Mouse (Mus musculus) liver, adult 2 months (tissue): ENCODE measurements around the gene Tpt1. TPM values are rescaled to one million over a fixed set of nuclear protein-coding genes. Genes with fewer than 3 reads are reported as not detected.
"Not testable (repeated sequence)": the region's sequence is repeated elsewhere in the genome, so short reads cannot be mapped to it uniquely, and the experiment has no call there.

Experiments used
- DNase-seq: peaks from one replicate; pipeline ENCODE4 v3.0.0-alpha.2; 2011; ENCODE audit warnings: low read depth, low spot score; ENCODE audit errors: extremely low read depth
- H3K27ac ChIP-seq: fragments of 200-500 bp; replicated peaks from 2 replicates; pipeline ENCODE4 v1.5.1; 2012; ENCODE audit warnings: low read depth, mild to moderate bottlenecking, control low read depth, inconsistent platforms, low read length; ENCODE audit not compliant: insufficient read depth
- H3K27me3 ChIP-seq: fragments of 200-500 bp; 2 replicates; pipeline ENCODE4 v1.6.1; 2012; ENCODE audit warnings: mild to moderate bottlenecking, moderate library complexity, low read length, inconsistent platforms; ENCODE audit not compliant: control insufficient read depth, insufficient read depth
- H3K36me3 ChIP-seq: fragments of 200-500 bp; 2 replicates; pipeline ENCODE4 v1.6.1; 2012; ENCODE audit warnings: low read length, inconsistent platforms; ENCODE audit not compliant: control insufficient read depth, insufficient read depth
- H3K4me1 ChIP-seq: fragments of 200-500 bp; 2 replicates; pipeline ENCODE4 v1.6.1; 2011; ENCODE audit warnings: low read length; ENCODE audit not compliant: control insufficient read depth, insufficient read depth
- H3K4me3 ChIP-seq: fragments of 200-500 bp; 2 replicates; pipeline ENCODE4 v1.5.1; 2011; ENCODE audit warnings: low read depth, mild to moderate bottlenecking, control low read depth, low read length, moderate library complexity; ENCODE audit not compliant: insufficient read depth
- H3K79me2 ChIP-seq: fragments of 200-500 bp; 2 replicates; pipeline ENCODE4 v1.6.1; 2012; ENCODE audit warnings: inconsistent platforms, mild to moderate bottlenecking, low read length, moderate library complexity; ENCODE audit not compliant: control insufficient read depth, insufficient read depth
- H3K9ac ChIP-seq: fragments of 200-500 bp; 2 replicates; pipeline ENCODE4 v1.6.1; 2012; ENCODE audit warnings: low read depth, mild to moderate bottlenecking, control low read depth, inconsistent platforms, low read length
- CTCF ChIP-seq: fragments of 200-500 bp; IDR thresholded peaks from 2 replicates; pipeline ENCODE4 v1.5.1; 2011; ENCODE audit warnings: low read depth, low read length, control low read depth
- POLR2A ChIP-seq: fragments of 200-500 bp; IDR thresholded peaks from 2 replicates; pipeline ENCODE4 v1.6.1; 2011; ENCODE audit warnings: low read length, control low read depth; ENCODE audit not compliant: insufficient read depth; ENCODE audit errors: extremely low read depth
- WGBS: fragments of 180-500 bp; shearing (Covaris S2); methylation state at CpG from one replicate; pipeline ENCODE4 v1.1.7; 2018; 5-methylcytosine and 5-hydroxymethylcytosine counted together
- polyA plus RNA-seq: library from polyadenylated mRNA; depleted of rRNA; stranded (reverse); fragments of >200 nt; gene quantifications from 2 replicates; pipeline ENCODE4 v1.2.3, GENCODE M21; 2012
- total RNA-seq: library from RNA; depleted of rRNA; stranded (reverse); fragments of >200 nt; gene quantifications from 2 replicates; pipeline ENCODE4 v1.2.3, GENCODE M21; 2014

The Tpt1 gene
- total and polyA plus RNA-seq, 2 experiments: 1,392 to 1,429 TPM

DNA sequence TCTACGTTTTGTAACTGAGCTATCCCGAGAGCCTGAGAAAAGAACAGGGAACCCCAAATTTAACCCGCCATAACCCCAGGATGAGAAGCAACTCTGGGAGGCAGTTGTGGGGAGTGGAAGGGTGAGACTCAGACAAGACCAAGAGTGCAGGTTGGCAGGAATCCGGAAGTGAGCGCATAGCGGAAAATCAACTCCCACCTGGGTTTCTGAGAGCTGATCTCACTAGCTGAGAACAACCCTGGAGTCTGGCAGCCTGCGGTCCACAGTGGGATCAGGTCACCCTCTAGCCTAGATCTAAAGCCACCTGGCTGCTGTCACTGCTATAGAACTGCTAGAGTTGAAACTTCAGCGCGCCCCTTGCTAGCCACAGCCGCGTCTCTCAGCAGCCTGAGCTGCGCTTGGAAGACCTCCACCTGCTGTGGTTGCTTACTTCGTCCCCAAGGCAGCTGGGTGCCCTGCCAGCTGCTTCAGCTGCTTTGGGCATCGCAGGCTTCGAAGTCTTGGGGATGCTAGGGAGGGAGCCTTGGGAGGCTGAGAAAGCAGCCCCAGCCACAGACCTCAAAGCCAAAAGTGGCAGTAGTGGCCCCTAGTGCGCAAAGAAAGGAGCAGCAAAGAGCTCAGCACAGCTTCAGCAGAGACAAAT, 10.0 kb upstream of the Tpt1 start:
- Histone ChIP-seq H3K4me1 (peaks cover 14% of the 10 kb centered on the region), H3K27me3 (no peaks in the 10 kb centered on the region), H3K79me2 (no peaks in the 10 kb centered on the region), H3K36me3 (no peaks in the 10 kb centered on the region), H3K27ac (peak overlapping the region; percentile 93), H3K9ac (peak overlapping the region; percentile 77), H3K4me3 (peak overlapping the region; percentile 54)
- TF ChIP-seq CTCF: peak; percentile 42
- TF ChIP-seq POLR2A: no peak
- under 1% methylated on average over 16 of the region's 16 CpGs for WGBS
- no peak for DNase-seq

GRCm38 (mm10) chr14:75836579-75836978, 8.3 kb upstream of the Tpt1 start:
- 88% methylated on average over 3 of the region's 3 CpGs for WGBS
- no peak overlapping the region for H3K27ac ChIP-seq
- H3K36me3 ChIP-seq: no peaks in the 10 kb centered on the region
- no peak for DNase-seq
- H3K4me1 ChIP-seq: peaks cover 14% of the 10 kb centered on the region
- TF ChIP-seq POLR2A (no peak), CTCF (no peak)
- no peaks in the 10 kb centered on the region for H3K79me2 ChIP-seq
- no peak overlapping the region for H3K4me3 ChIP-seq
- H3K27me3 ChIP-seq: no peaks in the 10 kb centered on the region
- H3K9ac ChIP-seq: no peak overlapping the region

- DNase-seq: no peak
- H3K27me3 ChIP-seq: no peaks in the 10 kb centered on the region
- 46% methylated on average over 10 of the region's 10 CpGs for WGBS
- no peak overlapping the region for H3K9ac ChIP-seq
- H3K4me3 ChIP-seq: no peak overlapping the region
- no peaks in the 10 kb centered on the region for H3K79me2 ChIP-seq
- H3K27ac ChIP-seq: no peak overlapping the region
- H3K36me3 ChIP-seq: no peaks in the 10 kb centered on the region
- TF ChIP-seq CTCF: no peak
- TF ChIP-seq POLR2A: no peak
- H3K4me1 ChIP-seq: peaks cover 18% of the 10 kb centered on the region
These were observed 7.6 kb upstream of the Tpt1 start for GRCm38 (mm10) chr14:75837048-75837916.

DNA sequence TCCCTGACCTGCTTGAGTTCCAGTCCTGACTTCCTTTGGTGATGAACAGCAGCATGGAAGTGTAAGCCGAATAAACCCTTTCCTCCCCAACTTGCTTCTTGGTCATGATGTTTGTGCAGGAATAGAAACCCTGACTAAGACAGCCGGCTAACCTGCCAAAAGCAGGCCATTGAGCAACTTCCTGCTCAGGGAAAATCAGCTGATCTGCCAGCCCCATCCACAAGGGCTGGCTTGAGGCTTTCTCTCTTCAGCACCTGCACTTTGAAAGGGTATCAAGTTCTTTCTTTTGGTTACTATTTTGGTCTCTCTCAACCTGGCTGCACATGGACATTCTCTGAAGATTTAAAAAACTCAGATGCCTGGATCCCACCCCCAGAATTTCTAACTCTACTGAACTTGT, 3.1 kb upstream of the Tpt1 start:
- Histone ChIP-seq H3K27ac (peak overlapping the region; percentile 4), H3K4me1 (peaks cover 12% of the 10 kb centered on the region)
- H3K9ac ChIP-seq, H3K79me2 ChIP-seq, H3K4me3 ChIP-seq, H3K27me3 ChIP-seq, H3K36me3 ChIP-seq: not testable (repeated sequence)
- DNase-seq: peak; percentile 77
- 19% methylated on average over 2 of the region's 2 CpGs for WGBS

DNA sequence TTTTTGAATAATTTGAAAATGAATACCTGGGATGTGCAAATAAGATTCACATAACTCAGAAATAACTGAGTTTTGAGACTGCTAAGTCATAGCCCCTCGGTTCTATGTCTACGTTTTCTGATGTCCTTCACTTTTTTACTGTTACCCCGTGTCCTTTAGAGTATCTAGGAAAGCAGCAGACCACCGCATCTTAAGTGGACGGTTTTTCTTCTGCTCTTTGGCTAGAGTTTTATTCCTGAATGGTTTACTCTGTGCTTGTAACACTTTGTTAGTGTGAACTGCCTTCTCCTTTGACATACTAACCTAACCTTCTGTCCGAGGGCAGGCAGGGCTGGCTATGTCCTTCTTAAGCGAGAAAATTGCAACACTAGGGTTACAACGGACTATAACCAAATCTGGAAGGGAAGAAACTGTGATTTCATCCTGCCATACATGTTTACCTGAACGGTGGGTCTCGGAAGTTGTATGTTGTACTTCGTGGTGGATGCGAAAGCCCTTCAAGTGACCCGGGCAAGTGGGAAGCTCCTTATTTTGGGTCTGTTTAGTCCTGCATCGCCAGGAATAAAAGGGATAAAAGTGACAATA, 690 bp upstream of the Tpt1 start:
- Histone ChIP-seq H3K27me3 (no peaks in the 10 kb centered on the region), H3K4me3 (peak overlapping the region; percentile 88), H3K27ac (peak overlapping the region; percentile 99), H3K36me3 (peaks cover 28% of the 10 kb centered on the region), H3K9ac (peak overlapping the region; percentile 91), H3K4me1 (peaks cover 16% of the 10 kb centered on the region), H3K79me2 (no peaks in the 10 kb centered on the region)
- TF ChIP-seq POLR2A: no peak
- no peak for TF ChIP-seq CTCF
- WGBS: 3% methylated on average over 14 of the region's 14 CpGs
- peak; percentile 84 for DNase-seq

GRCm38 (mm10) chr14:75845698-75846115, 814 bp downstream of the Tpt1 start:
- peak overlapping the region; percentile 89 for H3K4me3 ChIP-seq
- H3K4me1 ChIP-seq: peaks cover 16% of the 10 kb centered on the region
- WGBS: under 1% methylated on average over 37 of the region's 40 CpGs
- H3K27me3 ChIP-seq: no peaks in the 10 kb centered on the region
- peak; percentile 69 for DNase-seq
- H3K27ac ChIP-seq: peak overlapping the region; percentile 86
- H3K9ac ChIP-seq: peak overlapping the region; percentile 97
- TF ChIP-seq CTCF (peak; percentile 73), POLR2A (0 out of 2 replicates have a peak, but pooled peaks have one; percentile 33)
- H3K79me2 ChIP-seq: no peaks in the 10 kb centered on the region
- peaks cover 38% of the 10 kb centered on the region for H3K36me3 ChIP-seq
